Mouse (Mus musculus): ENCODE measurements around the gene Tmem106c.

Gene Tmem106c

DNA sequence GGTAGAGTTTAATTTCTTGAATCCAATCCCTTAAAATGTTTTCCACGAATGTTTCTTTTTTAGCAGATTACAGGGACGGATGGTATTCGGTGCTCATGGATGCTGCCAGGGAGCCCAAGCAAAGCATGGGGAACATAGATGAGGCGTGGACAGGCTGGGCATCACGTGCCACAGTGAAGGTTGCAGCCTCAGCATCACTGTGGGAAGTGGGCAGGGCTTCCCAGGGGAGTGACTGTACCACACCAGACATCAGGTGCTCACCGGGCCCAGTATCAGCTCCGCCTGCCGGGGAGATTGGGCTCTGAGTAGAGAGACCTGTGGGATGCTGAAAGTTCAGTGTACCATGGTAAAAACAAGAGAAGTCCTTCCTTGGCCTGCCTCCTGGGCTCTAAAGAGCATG is 9.3 kb upstream of the Tmem106c start:
- no peak for DNase-seq

DNA sequence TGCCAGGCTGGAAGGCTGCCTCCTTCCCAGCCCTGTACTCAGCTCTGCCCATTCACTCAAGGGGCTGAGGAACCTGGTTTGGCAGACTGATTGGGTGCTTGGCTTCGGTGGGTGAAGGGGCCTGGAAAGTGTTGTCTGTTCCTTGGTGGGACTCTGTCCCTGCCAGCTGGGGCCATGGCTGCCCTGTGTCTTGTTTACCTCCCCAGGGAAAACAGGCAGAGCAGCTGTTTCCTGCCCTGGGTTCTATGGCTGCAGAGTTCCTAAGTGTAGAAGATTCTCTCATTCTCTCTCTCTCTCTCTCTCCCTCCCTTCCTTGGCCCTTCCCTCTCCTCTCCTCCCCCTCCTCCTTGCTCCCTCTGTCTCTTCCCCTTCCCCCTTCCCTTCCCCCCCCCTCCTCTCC is 8.7 kb upstream of the Tmem106c start:
- no peak for DNase-seq

- DNase-seq = no peak
Measured at GRCm38 (mm10) chr15:97955742-97956141, 8.3 kb upstream of the Tmem106c start.

- no peak for DNase-seq
Measured at GRCm38 (mm10) chr15:97956416-97956815, 7.6 kb upstream of the Tmem106c start.

DNA sequence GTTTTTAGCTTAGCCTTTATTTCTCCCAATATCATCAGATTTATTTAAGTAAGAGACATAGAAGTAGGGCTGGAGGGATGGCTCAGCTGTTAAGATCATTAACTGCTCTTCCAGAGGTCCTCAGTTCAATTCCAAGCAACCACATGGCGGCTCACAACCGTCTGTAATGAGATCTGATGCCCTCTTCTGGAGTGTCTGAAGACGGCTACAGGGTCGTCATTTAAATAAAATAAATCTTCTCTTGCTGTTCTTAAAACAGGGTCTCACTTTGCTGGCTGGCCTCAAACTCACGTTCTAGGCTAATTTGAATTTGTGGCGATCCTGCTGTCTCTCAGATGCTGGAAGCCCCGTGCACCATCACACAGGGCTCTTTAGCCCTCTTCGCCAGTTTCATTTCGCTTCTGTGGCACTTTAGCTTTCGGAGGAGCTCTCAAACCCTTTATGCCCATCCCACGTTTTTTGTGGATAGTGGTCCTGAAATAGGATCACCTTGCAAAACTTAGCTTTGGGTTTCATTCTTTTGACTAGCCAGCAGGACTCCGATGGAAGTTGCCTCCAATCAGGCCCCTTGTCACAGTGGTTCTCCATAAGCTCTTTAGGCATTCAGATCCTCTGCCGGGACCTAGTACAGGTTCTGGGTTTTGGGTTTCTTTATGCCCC is 541 bp upstream of the Tmem106c start:
- DNase-seq = no peak

DNA sequence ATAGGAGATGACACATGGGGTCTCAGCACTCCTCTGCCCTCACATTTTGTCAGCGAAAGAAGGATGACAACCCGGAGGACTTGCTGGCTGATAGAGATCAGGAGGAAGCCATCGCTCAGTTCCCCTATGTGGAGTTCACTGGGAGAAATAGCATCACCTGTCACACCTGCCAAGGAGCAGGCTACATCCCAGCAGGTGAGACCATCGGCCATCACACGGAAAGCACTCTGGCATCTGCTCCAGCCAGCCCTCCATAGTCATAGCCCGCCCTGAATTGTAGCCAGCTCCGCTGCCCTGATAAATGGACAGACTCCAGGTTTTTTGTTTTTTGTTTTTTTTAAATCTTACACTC is 812 bp downstream of the Tmem106c start:
- DNase-seq = no peak

GRCm38 (mm10) chr15:97965311-97966045 is 1.5 kb downstream of the Tmem106c start:
- no peak for DNase-seq

- no peak for DNase-seq
Measured at GRCm38 (mm10) chr15:97970299-97970698, 6.3 kb downstream of the Tmem106c start.

DNA sequence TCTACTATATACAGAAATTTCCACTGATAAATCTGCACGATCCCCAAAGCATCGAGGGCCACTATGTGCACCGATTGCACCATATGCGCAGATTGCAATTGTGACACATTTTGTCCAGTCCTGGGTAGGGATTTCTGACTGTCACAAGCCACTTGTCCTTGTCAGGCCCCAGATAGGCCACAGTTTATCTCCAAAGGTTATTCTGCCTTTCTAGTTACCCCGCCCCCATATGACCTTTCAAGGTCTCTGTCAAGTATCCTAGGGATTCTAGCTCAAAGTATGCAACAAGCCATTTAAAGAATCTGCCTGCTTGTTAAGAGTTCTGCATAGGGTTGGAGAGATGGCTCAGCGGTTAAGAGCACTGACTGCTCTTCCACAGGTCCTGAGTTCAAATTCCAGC is 8.6 kb downstream of the Tmem106c start:
- DNase-seq = no peak

GRCm38 (mm10) chr15:97973248-97974005 is 9.4 kb downstream of the Tmem106c start:
- DNase-seq = no peak

- DNase-seq = no peak
Measured at GRCm38 (mm10) chr15:97981560-97981959, 17.6 kb downstream of the Tmem106c start.

DNA sequence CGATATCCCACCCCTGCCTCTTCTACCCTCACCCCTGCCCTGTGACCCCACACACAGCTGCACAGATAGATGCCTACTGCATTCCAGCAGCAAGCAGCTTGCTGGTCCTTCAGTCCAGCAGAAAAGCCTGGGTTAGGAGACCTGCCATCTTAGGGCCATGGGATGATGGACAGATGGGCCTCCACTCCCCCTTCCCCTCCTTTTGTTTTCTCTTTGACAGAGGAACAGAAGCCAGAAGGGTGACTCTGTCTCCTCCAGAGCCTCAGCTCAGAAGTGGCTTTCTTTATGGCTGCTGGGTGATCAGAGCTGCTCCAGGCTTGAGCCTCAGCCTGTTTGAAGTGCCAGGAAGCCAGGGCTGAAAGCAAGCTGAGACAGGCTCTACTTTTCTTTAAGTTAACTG is 25.5 kb downstream of the Tmem106c start:
- no peak for DNase-seq

DNA sequence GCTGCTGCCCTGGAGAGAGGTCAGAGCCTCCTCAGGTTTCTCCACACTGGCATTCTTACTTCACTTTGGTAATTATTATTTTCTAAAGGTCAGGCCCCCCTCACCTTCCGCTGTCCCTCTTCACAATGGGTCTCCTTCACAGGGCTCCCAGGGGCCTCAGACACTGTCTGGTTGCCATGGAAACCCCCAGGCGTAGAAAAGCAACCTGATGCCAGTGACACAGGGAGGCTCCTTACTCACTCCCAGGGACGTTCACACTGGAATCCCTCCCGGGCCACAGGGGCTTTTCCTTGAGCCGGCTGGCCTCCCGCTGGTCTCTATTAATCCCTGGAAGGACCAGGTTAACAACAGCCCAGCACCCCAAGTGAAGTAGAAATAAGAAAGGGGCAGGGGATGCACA is 26.1 kb downstream of the Tmem106c start:
- no peak for DNase-seq

DNA sequence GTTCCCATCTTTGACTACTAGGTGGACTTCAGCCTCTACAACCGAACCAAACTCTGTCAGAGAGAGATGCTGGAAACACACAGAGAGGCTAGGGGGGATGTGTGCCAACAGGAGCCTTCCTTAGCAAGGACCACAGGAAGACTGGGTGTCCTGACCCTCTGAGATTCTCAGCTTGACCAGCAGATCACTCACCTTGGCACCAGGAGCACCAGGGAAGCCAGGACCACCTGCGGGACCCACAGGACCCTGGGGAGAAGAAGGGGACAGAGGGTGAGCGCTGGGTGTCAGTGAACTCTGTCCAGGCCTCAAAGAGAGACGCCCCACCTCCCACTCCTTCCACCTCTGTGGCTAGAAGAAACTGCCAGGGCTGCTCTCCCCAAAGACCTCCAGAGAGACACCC is 26.7 kb downstream of the Tmem106c start:
- no peak for DNase-seq

DNA sequence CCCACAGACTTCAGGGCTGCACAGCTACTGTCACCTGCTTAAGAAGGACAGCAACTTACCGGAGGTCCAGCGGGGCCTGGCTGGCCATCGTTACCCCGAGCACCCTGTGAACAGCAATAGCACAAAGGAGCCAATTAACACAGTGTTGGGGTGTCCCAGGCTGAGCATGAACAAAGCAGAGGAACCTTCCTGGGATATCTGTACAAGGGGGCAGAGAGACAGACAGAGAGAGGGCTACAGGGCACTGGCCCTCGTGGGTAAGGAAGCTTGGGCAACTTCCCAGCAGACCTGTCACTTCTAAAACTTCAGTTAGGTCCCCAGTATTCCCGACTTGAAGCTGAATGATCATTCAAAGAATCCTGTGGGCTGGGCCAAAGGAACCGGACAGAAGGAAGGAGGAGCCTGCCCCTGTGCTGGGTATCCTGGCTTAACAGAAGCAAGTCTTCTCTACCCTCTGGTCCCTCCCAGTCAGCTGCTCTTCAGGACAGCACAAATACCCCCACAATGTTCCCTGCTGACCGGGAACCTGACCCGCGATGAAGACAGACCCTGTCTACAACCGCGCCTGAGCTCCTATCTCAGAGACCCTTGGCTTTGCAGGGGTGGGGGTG is 27.4 kb downstream of the Tmem106c start:
- DNase-seq = no peak

- no peak for DNase-seq
Measured at GRCm38 (mm10) chr15:97992027-97992711, 28.2 kb downstream of the Tmem106c start.

GRCm38 (mm10) chr15:97992712-97993286 is 28.8 kb downstream of the Tmem106c start:
- peak; percentile 21 to 45 for DNase-seq

DNA sequence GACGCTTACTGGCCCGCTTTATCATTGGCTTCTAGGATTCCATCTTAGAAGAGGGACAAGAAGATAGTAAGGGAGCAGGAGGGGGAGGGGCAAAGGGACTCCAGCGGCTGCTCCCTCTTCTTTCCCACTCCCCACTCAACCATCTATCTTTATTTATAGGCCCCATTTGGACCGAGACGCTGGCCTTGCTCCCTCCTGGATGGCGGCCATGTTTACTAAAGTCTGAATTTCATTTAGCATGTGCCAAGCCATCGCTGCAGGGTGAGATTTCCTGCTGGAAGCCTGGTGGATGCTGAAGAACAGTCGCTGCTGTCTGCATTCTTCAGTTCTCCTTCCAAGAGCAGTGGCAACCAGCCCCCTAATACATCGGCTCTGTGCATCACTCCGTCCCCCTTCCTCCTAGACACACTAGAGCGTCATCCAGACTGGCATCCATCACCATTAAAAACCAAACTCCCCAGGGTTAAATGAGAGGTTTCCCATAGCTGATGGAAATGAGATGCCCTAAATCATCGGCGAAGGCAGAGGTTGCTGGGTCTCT is 32.8 kb downstream of the Tmem106c start:
- no peak for DNase-seq

GRCm38 (mm10) chr15:97999546-97999945 is 35.5 kb downstream of the Tmem106c start:
- no peak for DNase-seq

- no peak for DNase-seq
Measured at GRCm38 (mm10) chr15:97999991-98000390, 36.0 kb downstream of the Tmem106c start.

GRCm38 (mm10) chr15:98001321-98002112 is 37.5 kb downstream of the Tmem106c start:
- DNase-seq = no peak

Data from spleen, adult 18-20 months (tissue).